ENCODE assay signal across 8 mouse cellular contexts in genomic region chr17:25273706-25274501, GRCm38 (mm10). TPM values are rescaled to one million over a fixed set of nuclear protein-coding genes. Genes with fewer than 3 reads are reported as not detected.
A peak's percentile ranks its signal among the peaks of the same experiment; 100 is the strongest.
DNase-seq lines count a peak whose midpoint lies in the region; ATAC-seq and TF ChIP-seq lines count a peak whose summit lies in the region.

No protein-coding gene starts in this region.

- peak overlapping the region; percentile 87 for H3ac ChIP-seq in myocyte (ENCODE audit: control insufficient read depth, insufficient read length)

- TF ChIP-seq POLR2A in liver, adult 2 months (IDR thresholded peaks at IDR 0.05; ENCODE audit: extremely low read depth, insufficient read depth, low read length) = 0 out of 2 replicates have a peak, but pooled peaks have one; percentile 35
- TF ChIP-seq POLR2A in myocyte (IDR thresholded peaks at IDR 0.05; ENCODE audit: insufficient read length, low read depth) = peak; percentile 43

- H3K36me3 ChIP-seq in heart, embryonic 10.5 days = peaks cover 15% of the 10 kb centered on the region
- H3K36me3 ChIP-seq in kidney, embryonic 15.5 days = peaks cover 18% of the 10 kb centered on the region
- H3K36me3 ChIP-seq in liver, adult 2 months (ENCODE audit: control insufficient read depth, insufficient read depth, low read length) = peaks cover under 1% of the 10 kb centered on the region; the same call in 1 of the 2 replicates
- H3K36me3 ChIP-seq in myocyte (ENCODE audit: control insufficient read depth, insufficient read depth) = peaks cover 3% of the 10 kb centered on the region
- H3K36me3 ChIP-seq in splenic B cell, adult 2 months (ENCODE audit: control insufficient read depth, insufficient read depth, low read length, poor library complexity, severe bottlenecking) = no peaks in the 10 kb centered on the region; the same call in 1 of the 2 replicates

- peak overlapping the region; percentile 75 for H3K4me2 ChIP-seq in kidney, embryonic 15.5 days
- H3K4me2 ChIP-seq in myocyte (ENCODE audit: low read depth) = peak overlapping the region; percentile 56

- H3K9me3 ChIP-seq in heart, embryonic 10.5 days = no peaks in the 10 kb centered on the region
- no peaks in the 10 kb centered on the region for H3K9me3 ChIP-seq in kidney, embryonic 15.5 days (replicated peaks)

- ATAC-seq in erythroblast, adult 5-6 weeks (replicated peaks; ENCODE audit: low FRiP score, poor library complexity, severe bottlenecking) = peak; percentile 78
- ATAC-seq in kidney, embryonic 15.5 days (replicated peaks; ENCODE audit: low FRiP score) = peak; percentile 89

- TF ChIP-seq CTCF in liver, adult 2 months (IDR thresholded peaks at IDR 0.05; ENCODE audit: low read depth, low read length) = peak; percentile 80

- H3K27ac ChIP-seq in heart, embryonic 10.5 days = peak overlapping the region; percentile 100
- peak overlapping the region; percentile 98 for H3K27ac ChIP-seq in kidney, embryonic 15.5 days
- H3K27ac ChIP-seq in liver, adult 2 months (replicated peaks; ENCODE audit: insufficient read depth, low read depth, low read length) = peak overlapping the region; percentile 96

- H3K9ac ChIP-seq in kidney, embryonic 15.5 days = peak overlapping the region; percentile 98
- H3K9ac ChIP-seq in liver, adult 2 months (ENCODE audit: low read depth, low read length) = peak overlapping the region; percentile 92

- peaks cover 31% of the 10 kb centered on the region for H3K4me1 ChIP-seq in heart, embryonic 10.5 days
- peaks cover 34% of the 10 kb centered on the region for H3K4me1 ChIP-seq in kidney, embryonic 15.5 days
- H3K4me1 ChIP-seq in liver, adult 2 months (ENCODE audit: control insufficient read depth, insufficient read depth, low read length) = peaks cover 34% of the 10 kb centered on the region

- peaks cover 30% of the 10 kb centered on the region for H3K79me2 ChIP-seq in liver, adult 2 months (ENCODE audit: control insufficient read depth, insufficient read depth, low read length)
- H3K79me2 ChIP-seq in myocyte (ENCODE audit: control insufficient read depth, insufficient read depth) = peaks cover 43% of the 10 kb centered on the region

- no peaks in the 10 kb centered on the region for H3K27me3 ChIP-seq in heart, embryonic 10.5 days (ENCODE audit: insufficient read depth, poor library complexity, severe bottlenecking)
- H3K27me3 ChIP-seq in kidney, embryonic 15.5 days = no peaks in the 10 kb centered on the region
- H3K27me3 ChIP-seq in liver, adult 2 months (ENCODE audit: control insufficient read depth, insufficient read depth, low read length) = no peaks in the 10 kb centered on the region
- peaks cover 4% of the 10 kb centered on the region for H3K27me3 ChIP-seq in myocyte (ENCODE audit: control insufficient read depth, insufficient read depth, insufficient read length)
- no peaks in the 10 kb centered on the region for H3K27me3 ChIP-seq in splenic B cell, adult 2 months (ENCODE audit: control insufficient read depth, insufficient read depth, low read length, poor library complexity, severe bottlenecking)

- peak overlapping the region; percentile 98 for H3K4me3 ChIP-seq in heart, embryonic 10.5 days
- peak overlapping the region; percentile 85 for H3K4me3 ChIP-seq in kidney, embryonic 15.5 days (replicated peaks)
- peak overlapping the region; percentile 91 for H3K4me3 ChIP-seq in liver, adult 2 months (ENCODE audit: insufficient read depth, low read depth, low read length)
- H3K4me3 ChIP-seq in myocyte = peak overlapping the region; percentile 100

- DNase-seq in B cell, adult 2 months = peak; percentile 96
- peak; percentile 99 for DNase-seq in brain, adult 2 months (ENCODE audit: low read depth, low spot score)
- DNase-seq in heart, embryonic 10.5 days (ENCODE audit: low spot score) = peak; percentile 96
- peak; percentile 98 for DNase-seq in liver, adult 2 months (ENCODE audit: extremely low read depth, low read depth, low spot score)
- DNase-seq in splenic B cell, adult 2 months (ENCODE audit: low read depth, low spot score) = peak; percentile 99

- under 1% methylated on average over 40 of the region's 45 CpGs for WGBS in heart, embryonic 10.5 days
- under 1% methylated on average over 40 of the region's 45 CpGs for WGBS in kidney, embryonic 15.5 days
- WGBS in liver, adult 2 months = under 1% methylated on average over 43 of the region's 45 CpGs

TF ChIP-seq in myocyte, 11 proteins besides CTCF, POLR2A, EP300 and RAD21:
- peak; percentile 48 for TF ChIP-seq USF1 (IDR thresholded peaks at IDR 0.05; ENCODE audit: low read depth)
- no peak for TF ChIP-seq CEBPB (IDR thresholded peaks at IDR 0.05; ENCODE audit: insufficient read depth, poor library complexity, severe bottlenecking)
- no peak for TF ChIP-seq E2F4 (IDR thresholded peaks at IDR 0.05; ENCODE audit: insufficient read depth)

RNA-seq across cellular contexts. Expression of gene Ube2i, which starts 0.5 kb away (rescaled TPM):
- 81.3 and 118 TPM in 2 replicates for total RNA-seq in erythroblast, adult 5-6 weeks (2015; ENCODE audit: low replicate concordance)
- total RNA-seq in erythroblast, adult 5-6 weeks (2017; ENCODE audit: low replicate concordance) = 58.7 and 64.3 TPM in 2 replicates
- 528 and 716 TPM in 2 replicates for polyA plus RNA-seq in heart, embryonic 10.5 days (2016; fragmentation: Nextera tagmentation; extraction: Ambion mirVana)
- polyA plus RNA-seq in kidney, embryonic 15.5 days (2015; fragmentation: Nextera tagmentation; extraction: Ambion mirVana) = 669 and 677 TPM in 2 replicates
- total RNA-seq in liver, adult 2 months (2014; rRNA removed) = 92.9 and 103 TPM in 2 replicates
- polyA plus RNA-seq in liver, adult 2 months (2012; rRNA removed) = 62.4 and 80.0 TPM in 2 replicates
- polyA plus RNA-seq in myocyte (2012; fragmentation: generic; extraction: Trizol) = 246 TPM

RNA-seq across cellular contexts. Expression of gene Baiap3, which starts 17.7 kb away (rescaled TPM):
- 1.5 TPM in 1 of 2 replicates, not detected in the other for total RNA-seq in erythroblast, adult 5-6 weeks (2015; ENCODE audit: low replicate concordance)
- 0.42 TPM in 1 of 2 replicates, not detected in the other for total RNA-seq in erythroblast, adult 5-6 weeks (2017; ENCODE audit: low replicate concordance)
- 0.54 and 1.3 TPM in 2 replicates for polyA plus RNA-seq in heart, embryonic 10.5 days (2016; fragmentation: Nextera tagmentation; extraction: Ambion mirVana)
- 1.1 and 3.9 TPM in 2 replicates for polyA plus RNA-seq in kidney, embryonic 15.5 days (2015; fragmentation: Nextera tagmentation; extraction: Ambion mirVana)
- total RNA-seq in liver, adult 2 months (2014; rRNA removed) = 0.13 and 0.18 TPM in 2 replicates
- 0.43 and 1.2 TPM in 2 replicates for polyA plus RNA-seq in liver, adult 2 months (2012; rRNA removed)
- 0.01 TPM for polyA plus RNA-seq in myocyte (2012; fragmentation: generic; extraction: Trizol)

RNA-seq across cellular contexts. Expression of gene Prss34, which starts 24.3 kb away (rescaled TPM):
- 153 and 185 TPM in 2 replicates for total RNA-seq in erythroblast, adult 5-6 weeks (2015; ENCODE audit: low replicate concordance)
- total RNA-seq in erythroblast, adult 5-6 weeks (2017; ENCODE audit: low replicate concordance) = 68.4 and 78.9 TPM in 2 replicates
- polyA plus RNA-seq in heart, embryonic 10.5 days (2016; fragmentation: Nextera tagmentation; extraction: Ambion mirVana) = not detected in 2 replicates
- 0.40 and 0.55 TPM in 2 replicates for polyA plus RNA-seq in kidney, embryonic 15.5 days (2015; fragmentation: Nextera tagmentation; extraction: Ambion mirVana)
- not detected in 2 replicates for total RNA-seq in liver, adult 2 months (2014; rRNA removed)
- polyA plus RNA-seq in liver, adult 2 months (2012; rRNA removed) = not detected in 2 replicates
- not detected for polyA plus RNA-seq in myocyte (2012; fragmentation: generic; extraction: Trizol)

RNA-seq across cellular contexts. Expression of gene Tsr3, which starts 33.9 kb away (rescaled TPM):
- total RNA-seq in erythroblast, adult 5-6 weeks (2015; ENCODE audit: low replicate concordance) = 3.1 and 3.6 TPM in 2 replicates
- 5.2 and 8.6 TPM in 2 replicates for total RNA-seq in erythroblast, adult 5-6 weeks (2017; ENCODE audit: low replicate concordance)
- 44.9 and 58.4 TPM in 2 replicates for polyA plus RNA-seq in heart, embryonic 10.5 days (2016; fragmentation: Nextera tagmentation; extraction: Ambion mirVana)
- polyA plus RNA-seq in kidney, embryonic 15.5 days (2015; fragmentation: Nextera tagmentation; extraction: Ambion mirVana) = 47.0 and 53.4 TPM in 2 replicates
- total RNA-seq in liver, adult 2 months (2014; rRNA removed) = 14.0 and 16.7 TPM in 2 replicates
- 18.8 and 19.3 TPM in 2 replicates for polyA plus RNA-seq in liver, adult 2 months (2012; rRNA removed)
- polyA plus RNA-seq in myocyte (2012; fragmentation: generic; extraction: Trizol) = 44.7 TPM

RNA-seq across cellular contexts. Expression of gene Gnptg, which starts 34.0 kb away (rescaled TPM):
- total RNA-seq in erythroblast, adult 5-6 weeks (2015; ENCODE audit: low replicate concordance) = 6.0 and 6.3 TPM in 2 replicates
- 3.6 and 3.7 TPM in 2 replicates for total RNA-seq in erythroblast, adult 5-6 weeks (2017; ENCODE audit: low replicate concordance)
- polyA plus RNA-seq in heart, embryonic 10.5 days (2016; fragmentation: Nextera tagmentation; extraction: Ambion mirVana) = 31.2 and 36.7 TPM in 2 replicates
- 44.4 and 46.4 TPM in 2 replicates for polyA plus RNA-seq in kidney, embryonic 15.5 days (2015; fragmentation: Nextera tagmentation; extraction: Ambion mirVana)
- total RNA-seq in liver, adult 2 months (2014; rRNA removed) = 32.1 and 33.0 TPM in 2 replicates
- 37.4 and 41.4 TPM in 2 replicates for polyA plus RNA-seq in liver, adult 2 months (2012; rRNA removed)
- polyA plus RNA-seq in myocyte (2012; fragmentation: generic; extraction: Trizol) = 26.5 TPM

Comparison
In these comparisons a context has a peak if more than half of its experiments do, and no peak if none do; other contexts are left out.
1. Peak in every context shown above with its lines: DNase-seq, ATAC-seq, H3K4me3 ChIP-seq and H3K27ac ChIP-seq.